Mouse (Mus musculus) layer of hippocampus, postnatal 10 days (tissue): ENCODE measurements around the gene Sphk2. TPM values are rescaled to one million over a fixed set of nuclear protein-coding genes. Genes with fewer than 3 reads are reported as not detected.

Source experiments
- DNase-seq, 2 experiments: peaks; one replicate each; pipeline ENCODE4 v3.0.0; 2021; ENCODE audit warnings: low spot score in 2 of 2
- total RNA-seq, 2 experiments: library from RNA; stranded (reverse); gene quantifications; 2 replicates each; pipeline ENCODE4 v1.2.3; 2021

The Sphk2 gene
- total RNA-seq, 2 experiments from 2014 or later, result 27.3 to 27.7 TPM

DNA sequence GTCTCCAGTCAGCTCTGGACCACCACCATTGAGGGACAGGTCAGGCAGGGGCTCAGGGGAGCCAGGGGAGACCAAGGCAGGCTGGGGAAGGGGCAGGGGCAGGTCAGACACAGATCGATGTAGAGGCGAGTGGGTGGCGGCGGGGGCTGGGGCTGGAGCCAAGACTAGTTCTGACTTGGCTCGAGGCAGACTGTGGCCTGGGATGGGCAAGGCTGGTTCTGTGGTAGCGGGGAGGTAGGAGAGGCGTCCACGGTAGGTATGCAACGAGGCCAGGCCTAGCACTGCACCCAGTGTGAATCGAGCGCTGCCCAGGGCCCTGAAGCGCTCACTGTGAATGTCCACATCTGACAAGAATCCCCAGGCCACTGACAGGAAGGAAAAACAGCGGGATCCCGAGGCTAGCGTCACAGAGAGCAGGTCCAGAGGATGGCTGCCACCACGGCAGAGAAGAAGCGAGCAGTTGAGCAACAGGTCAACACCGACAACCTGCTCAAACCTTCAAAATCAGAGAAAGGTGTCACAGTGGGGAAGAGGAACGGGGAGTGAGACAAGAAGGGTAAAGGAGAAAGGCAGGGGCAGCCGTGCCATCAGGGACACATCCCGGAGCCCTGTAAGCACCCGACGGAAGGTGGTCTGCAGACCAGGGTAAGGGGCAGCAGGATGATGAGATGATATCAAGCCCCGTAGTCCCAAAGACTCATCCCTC lies 6.3 kb downstream of the Sphk2 start:
- DNase-seq, result peak in 1 of 2 experiments; percentile 30

DNA sequence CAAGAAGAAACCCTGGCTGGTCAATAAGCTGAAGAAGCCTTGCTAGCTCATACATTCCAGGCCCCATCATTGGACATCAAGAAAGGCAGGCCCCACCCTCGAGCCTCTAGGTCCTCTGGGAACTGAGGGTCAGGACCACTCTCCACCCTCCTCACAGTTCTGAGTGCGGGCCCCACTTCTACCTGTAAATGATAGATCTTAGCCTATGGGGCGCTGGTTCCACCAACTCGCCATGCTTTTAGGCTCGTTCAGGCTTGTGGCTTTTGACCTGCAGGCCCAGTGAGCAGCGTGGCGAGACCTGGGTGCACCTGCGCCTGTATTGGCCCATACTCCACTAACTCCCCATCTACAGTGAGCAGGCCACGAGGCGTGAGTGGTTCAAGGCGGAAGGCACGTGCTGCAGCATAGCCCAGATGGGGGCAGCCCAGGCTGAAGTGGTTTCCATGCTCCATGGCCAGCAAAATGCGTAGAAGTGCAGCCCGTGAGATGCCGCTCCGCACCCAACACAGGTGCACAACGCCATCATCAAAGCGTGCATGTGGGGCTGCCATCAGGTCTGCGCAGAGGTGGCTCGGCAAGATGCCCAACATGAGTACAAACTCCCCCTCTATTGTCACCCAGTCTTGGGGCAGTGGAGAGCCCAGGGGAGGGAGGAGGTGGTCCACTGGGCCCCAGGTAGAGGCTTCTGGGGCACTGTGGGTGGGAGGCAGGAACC lies 7.2 kb downstream of the Sphk2 start:
- peak in 1 of 2 experiments; percentile 33 for DNase-seq

DNA sequence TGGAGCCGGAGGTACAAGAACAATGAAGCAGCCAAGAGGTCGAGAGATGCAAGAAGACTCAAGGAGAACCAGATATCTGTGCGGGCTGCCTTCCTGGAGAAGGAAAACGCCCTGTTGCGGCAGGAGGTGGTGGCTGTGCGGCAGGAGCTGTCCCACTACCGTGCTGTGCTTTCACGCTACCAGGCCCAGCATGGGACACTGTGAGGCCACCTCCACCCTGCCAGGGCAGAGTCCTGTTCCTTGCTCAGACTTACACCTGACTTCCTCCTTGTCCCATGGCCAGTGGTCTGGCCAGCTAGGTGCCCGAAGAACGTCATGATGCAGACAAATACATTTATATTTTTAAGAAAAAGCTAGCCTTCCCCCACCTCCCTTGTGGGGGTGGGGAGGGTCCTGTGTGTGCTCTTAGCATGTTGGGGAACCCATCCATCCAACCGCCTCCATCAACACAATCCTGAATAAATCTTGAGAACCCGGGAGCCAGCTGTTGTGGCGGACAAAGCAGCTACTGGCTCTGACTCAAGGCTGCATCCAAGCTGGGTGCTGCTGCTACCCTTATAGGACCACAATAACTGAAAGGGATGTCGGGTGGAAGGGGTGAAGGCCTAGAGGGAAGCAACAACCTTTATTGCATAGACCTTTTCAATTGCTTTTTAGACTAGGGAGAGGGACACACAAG lies 8.0 kb downstream of the Sphk2 start:
- peak in 1 of 2 experiments; percentile 30 for DNase-seq

DNA sequence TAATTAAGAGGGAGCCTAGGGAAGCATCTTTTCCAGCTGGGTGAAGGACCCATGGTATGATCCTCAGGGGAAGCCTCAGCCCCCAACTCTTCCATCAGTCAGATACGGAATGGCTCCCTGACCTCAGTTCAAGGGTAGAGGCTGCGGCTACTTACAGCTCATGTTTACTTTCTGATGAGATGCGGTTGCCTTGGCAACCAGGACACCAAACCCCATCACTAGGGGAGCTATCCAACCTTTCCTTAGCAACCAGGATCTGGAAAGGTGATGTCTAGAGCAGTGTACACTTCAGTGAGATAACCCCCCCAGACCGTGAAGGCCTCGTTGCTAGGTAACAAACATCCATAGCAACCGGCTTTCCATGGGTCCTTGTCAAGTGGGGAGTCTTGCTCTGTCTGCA lies 8.8 kb downstream of the Sphk2 start:
- DNase-seq, result peak in 1 of 2 experiments; percentile 46

DNA sequence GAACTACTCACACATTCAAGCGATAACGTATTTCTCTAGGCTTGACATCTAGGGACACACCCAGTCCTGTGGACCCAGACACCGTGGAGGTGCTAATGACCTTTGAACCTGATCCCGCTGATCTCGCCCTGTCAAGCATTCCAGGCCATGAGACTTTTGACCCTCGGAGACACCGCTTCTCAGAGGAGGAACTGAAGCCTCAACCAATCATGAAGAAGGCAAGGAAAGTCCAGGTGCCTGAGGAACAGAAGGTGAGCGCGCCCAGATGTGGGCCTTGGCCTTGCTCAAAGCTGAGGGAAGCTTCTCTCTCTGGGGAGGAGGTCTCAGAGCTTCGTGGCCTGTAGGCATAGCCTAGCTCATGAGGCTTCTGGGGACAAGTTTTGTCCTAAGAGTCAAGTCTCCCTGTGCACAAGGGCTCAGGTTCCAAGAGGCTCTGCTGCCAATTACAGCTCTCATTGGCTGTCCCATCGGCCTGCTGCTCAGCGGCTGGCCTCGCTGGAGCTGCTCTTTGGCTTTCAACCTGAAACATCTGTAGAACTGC lies 9.5 kb downstream of the Sphk2 start:
- DNase-seq, result no peak

DNA sequence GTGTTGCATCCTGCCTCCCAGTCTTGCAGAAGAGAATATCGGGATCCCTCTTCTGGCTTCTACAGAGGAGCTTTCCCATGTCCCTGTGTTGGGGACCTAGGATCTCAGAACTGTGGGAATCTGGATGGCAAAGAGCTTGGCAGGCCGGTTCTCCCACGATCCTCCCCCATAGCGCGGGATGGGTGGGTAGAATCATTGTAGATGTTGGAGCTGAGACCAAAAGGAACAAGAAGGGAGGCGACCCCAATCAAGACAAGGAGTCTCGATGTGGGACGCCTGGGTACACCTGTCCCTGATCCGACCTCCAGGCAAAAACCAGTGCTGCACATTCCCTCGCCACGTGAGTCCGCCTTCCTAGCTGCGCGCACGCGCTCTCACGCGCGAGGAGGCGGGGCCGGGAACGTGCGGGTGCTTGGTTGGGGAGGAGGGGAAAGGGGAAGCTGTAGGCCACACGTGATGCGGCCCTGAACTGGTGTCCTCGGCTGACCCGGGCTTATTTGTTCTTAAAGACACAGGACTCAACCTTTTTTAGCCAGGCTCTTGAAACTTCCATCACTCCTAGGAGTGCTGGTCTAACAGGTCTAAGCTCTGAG lies 10.3 kb downstream of the Sphk2 start:
- DNase-seq, result peak; percentile 97

DNA sequence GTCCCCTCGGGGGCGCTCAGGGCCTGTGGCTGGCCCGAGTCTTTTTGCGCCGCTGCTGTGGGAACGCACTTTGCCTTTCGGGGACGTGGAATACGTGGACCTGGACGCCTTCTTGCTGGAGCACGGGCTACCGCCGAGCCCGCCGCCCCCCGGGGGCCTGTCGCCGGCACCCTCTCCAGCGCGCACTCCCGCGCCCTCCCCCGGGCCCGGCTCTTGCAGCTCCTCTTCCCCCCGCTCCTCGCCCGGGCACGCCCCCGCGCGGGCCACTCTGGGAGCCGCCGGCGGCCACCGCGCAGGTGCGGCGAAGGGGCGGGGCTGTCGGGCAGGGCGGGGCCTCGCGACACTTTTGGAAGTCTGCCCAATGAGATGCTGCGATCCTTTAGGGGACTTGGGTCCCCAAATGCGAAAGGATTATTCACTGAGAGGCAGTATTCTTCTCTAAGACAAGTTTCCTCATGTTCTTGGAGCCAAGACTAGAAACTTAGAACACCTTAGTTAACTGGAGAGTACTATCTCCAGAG lies 11.0 kb downstream of the Sphk2 start:
- DNase-seq, result peak; percentile 85 to 90

DNA sequence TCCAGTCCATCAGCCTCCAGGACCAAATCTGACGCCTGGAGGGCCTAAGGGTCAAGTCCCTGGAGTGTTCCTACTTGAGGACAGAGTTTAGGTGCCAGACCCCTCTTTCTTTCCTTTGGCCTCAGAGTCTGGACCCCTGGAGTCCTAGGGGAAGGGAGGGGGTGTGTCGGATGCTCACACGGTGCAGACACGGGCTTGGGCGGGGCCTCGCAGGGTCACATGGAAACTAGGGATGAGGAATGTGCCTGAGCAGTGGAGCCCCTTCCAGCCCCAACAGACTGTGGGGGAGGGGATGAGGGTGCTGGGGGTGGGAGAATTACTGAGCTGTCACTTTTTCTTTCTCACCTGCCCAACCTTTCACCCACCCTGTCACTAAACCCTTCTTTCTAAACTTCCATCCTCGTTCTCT lies 11.9 kb downstream of the Sphk2 start:
- DNase-seq, result peak; percentile 84 to 87

DNA sequence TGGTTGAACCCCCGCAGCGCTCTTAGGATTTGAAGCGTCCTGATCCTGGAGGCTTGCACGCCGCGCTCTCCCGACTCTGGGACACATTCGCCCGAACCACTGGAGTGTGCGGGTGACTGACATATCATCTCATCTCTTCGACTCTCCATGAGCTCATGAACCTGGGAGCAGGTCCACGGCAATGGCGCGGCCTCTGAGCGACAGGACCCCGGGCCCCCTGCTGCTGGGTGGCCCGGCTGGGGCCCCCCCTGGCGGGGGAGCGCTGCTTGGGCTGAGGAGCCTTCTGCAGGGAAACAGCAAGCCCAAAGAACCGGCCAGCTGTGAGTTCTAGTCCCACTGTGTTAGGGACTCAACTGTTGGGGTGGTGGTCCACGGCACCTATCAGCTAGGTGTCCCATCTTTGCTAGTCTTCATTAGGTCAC lies 12.3 kb downstream of the Sphk2 start:
- no peak for DNase-seq

DNA sequence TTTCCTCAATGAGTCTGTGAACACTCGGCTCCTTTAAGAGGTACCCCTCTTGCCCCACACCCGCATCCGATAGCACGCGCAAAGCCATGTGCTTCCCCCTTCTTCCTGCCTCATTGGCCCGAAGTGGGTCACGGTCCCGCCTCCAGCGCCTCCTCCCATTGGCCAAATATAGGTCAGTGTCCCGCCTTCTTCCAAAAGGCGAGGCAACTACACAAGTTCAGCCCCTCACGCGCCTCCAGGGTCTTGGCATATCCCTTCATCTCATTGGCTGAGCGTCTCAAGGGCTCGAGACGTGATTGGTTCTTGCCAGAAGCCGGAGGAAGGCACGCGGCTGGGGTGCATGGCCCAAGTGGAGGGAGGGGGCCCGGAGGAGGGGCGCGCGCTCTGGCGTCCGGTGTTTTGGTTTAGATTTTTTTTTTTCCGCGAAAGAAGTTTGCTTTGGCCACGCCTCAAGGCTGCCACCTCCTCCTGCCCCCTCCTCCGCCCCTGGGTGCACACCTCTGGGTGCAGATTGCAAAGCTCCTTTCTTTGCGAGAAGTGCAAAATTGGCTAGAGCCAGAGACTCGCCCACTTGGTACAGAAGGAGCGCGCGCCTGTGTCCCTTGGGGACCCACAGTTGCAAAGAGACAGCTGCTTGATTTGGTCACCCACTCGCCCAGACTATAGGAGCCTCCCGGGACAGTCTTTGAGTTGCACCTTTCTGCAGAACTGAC lies 12.9 kb downstream of the Sphk2 start, which contains the start of gene Dbp:
Dbp (plus strand) TSS at position 359 of the 713 bp plus-strand sequence.
- DNase-seq, result peak; percentile 98

DNA sequence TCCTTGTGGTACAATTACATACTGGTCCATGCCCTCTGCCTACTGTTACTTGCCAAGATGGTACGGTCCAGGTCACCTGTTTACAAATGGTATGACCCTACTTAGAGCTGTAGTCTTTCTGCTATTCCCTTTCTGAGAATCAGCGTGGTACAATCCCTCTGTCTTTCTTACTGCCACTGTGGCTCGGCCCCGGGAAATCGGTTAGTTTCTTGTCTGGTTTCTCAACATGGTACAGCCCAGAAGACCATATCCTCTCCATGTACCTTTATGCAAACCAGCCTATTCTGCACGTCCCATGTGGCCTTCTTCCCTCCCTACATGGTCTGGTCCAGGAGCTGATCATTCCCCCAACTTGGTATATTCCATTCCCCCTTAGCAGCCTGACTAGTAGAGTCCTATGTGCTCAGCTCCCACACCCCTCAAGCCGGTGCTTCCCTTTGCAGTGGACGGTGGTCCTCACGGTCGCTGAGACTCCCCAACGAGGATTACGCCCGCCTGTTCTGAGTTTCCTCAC lies 13.7 kb downstream of the Sphk2 start:
- DNase-seq, result peak; percentile 74 to 81

DNA sequence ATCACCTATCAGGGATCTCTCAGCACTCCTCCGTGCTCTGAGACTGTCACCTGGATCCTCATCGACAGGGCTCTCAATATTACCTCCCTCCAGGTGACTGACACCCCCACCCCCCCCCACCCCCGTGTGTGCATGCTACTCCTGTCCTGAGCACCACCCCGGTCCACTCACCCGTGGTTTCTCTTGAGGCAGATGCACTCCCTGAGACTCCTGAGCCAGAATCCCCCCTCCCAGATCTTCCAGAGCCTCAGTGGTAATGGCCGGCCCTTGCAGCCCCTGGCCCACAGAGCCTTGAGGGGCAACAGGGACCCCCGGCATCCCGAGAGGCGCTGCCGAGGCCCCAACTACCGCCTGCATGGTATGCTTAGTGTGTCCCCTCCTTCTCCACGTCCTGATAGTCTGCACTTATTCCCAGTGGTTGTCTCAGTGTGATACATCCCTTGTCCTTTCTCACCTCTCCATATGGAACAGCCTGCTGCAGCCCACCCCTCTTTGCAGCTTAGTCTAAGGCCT lies 14.2 kb downstream of the Sphk2 start:
- DNase-seq, result no peak

DNA sequence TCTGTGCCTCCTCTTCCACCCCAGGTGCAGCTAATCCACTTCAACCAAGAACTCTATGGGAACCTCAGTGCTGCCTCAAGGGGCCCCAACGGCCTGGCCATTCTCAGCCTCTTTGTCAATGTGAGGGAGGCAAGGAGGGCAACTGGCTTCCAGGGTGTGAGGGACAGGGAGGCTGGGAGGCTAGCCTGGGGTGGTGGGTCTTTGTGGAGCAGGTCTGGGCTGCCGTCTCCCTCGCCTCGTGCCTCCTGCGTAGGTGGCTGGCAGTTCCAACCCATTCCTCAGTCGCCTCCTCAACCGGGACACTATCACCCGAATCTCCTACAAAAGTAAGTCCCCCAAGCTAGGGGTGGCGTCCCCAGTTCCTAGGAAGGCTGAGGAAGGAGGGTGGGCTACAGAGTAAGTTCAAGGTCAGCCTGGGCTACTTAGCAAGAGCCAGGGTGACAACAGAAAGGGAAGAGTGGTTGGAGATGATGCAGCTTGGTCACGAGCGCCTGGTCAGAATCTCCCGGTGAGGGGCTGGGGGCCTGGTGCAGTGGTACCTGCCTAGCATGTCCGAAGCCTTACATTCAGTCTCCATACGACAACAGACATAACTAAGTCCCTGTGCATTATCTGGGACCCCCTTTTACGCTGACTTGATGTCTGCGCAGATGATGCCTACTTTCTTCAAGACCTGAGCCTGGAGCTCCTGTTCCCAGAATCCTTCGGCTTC lies 14.8 kb downstream of the Sphk2 start:
- no peak for DNase-seq

DNA sequence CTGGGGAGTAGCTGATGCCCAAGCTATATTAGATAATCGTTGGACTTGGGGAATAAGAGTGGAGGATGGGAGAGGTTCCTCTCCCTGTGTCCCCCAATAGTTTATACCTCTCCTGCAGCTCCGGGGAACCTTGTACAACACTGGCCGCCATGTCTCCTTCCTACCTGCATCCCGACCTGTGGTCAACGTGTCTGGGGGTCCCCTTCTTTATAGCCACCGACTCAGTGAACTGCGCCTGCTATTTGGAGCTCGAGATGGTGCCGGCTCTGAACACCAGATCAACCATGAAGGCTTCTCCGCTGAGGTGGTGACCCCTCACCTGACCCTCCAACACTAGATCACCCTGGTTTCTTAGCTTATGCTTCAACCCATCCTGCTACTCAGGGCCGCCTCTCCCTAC lies 15.5 kb downstream of the Sphk2 start:
- DNase-seq, result no peak

DNA sequence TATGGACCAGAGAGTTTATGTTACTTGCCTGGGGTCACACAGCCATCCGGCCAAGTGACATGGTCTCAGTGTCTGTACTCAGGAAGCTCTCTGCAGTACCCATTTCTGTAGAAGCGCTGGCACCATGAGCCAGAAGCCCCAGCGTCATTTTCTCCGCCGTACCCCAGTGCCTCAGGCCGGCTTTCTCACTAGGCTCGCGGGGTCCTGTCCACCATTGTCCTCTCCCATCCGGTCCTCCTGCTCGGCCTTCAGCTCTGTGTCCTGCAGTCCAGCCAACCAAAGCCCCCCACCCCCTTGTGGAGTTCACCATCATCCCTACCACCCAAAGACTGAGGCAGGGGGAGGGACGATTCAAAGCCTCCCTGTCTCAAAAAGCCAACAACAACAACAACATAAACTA lies 16.2 kb downstream of the Sphk2 start:
- peak in 1 of 2 experiments; percentile 4 for DNase-seq

DNA sequence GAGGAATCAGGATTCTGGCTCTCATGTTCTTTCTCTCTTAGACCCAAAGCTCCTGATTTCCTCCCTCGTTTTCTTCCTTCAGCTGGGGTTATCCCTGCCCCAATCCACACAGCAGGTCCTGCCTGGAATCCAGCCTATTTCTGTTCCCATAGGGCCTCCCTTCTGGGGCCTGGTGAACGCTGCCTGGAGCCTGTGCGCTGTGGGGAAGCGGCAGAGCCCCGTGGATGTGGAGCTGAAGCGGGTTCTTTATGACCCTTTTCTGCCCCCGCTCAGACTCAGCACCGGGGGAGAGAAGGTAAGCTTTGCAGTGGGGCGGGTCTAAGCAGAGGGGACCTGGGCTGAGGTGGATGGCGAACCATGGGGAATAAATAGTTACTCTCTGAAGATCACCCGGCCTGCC lies 16.7 kb downstream of the Sphk2 start:
- DNase-seq, result peak in 1 of 2 experiments; percentile 55

DNA sequence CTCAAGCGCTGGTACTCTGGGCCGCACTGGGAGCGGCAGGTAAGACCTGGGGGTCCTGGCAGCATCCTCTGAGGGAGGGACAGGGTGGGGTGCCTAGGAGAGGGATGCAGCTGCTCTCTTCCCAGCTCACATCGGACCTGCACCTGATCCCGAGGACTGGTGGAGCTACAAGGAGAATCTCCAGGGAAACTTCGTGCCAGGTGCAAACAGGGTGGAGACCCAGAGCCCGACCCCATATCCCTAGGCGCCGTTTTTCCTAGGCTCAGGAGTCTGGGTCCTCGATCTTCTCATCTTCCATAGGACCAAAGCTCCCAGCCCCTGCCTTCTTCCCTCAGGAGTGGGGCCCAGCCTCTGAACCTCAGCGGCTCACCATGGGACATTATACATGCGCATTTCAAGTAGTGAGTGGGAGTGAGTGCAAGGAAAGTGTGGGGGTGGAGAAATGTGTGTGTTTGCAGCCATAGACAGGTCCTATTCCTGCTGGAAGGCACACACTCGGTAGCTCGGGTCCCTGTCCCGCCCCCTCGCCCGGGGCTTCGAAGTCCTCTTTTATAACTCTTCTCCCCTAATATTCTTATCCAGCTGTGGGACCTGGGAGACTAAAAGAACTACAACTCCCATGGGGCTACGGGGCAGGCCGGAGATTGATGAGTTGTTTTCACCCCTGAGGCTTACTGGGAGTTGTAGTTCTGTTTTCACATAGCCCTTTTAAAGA lies 17.3 kb downstream of the Sphk2 start:
- peak; percentile 73 to 79 for DNase-seq

DNA sequence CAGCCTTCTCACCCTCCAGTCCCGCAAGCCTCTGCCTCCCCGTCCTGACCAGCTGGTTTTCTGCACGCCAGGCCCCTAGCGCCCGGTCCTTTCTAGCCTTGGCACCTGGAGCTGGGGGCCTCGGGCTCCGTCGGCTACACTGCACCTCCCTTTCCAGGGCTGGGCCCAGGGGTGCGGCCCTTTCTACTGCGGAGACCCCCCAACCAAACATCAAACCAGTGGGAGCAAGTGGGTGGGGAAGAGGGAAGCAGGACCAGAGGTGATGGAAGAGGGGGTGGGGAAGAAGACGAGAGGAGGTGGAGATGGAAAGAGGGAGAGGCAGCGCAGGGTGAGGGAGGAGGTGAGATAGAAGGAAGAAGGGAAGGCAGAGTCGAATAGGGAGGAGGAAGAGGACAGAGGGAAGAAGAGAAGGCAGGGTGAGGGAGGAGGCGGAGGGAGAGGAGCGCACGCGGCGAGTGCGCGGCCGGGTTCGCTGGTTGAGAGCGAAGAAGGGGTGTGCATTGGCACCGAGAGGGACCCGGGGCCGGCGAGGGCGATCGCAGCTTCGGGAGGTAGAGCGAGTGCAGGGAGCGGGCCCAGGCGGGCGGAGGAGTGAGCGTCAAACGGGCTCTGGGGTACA lies 18.2 kb downstream of the Sphk2 start, which contains the start of gene Car11:
Car11 (plus strand) TSS at position 321 of the 619 bp plus-strand sequence.
- peak in 1 of 2 experiments; percentile 59 for DNase-seq
